Mouse (Mus musculus): ENCODE measurements around the gene Tomm40l. TPM values are rescaled to one million over a fixed set of nuclear protein-coding genes. Genes with fewer than 3 reads are reported as not detected.
A peak's percentile ranks its signal among the peaks of the same experiment; 100 is the strongest.
"Not testable (repeated sequence)": the region's sequence is repeated elsewhere in the genome, so short reads cannot be mapped to it uniquely, and the experiment has no call there.

Gene Tomm40l
- polyA plus RNA-seq, 1 experiment from 2014 or later = 16.5 TPM

DNA sequence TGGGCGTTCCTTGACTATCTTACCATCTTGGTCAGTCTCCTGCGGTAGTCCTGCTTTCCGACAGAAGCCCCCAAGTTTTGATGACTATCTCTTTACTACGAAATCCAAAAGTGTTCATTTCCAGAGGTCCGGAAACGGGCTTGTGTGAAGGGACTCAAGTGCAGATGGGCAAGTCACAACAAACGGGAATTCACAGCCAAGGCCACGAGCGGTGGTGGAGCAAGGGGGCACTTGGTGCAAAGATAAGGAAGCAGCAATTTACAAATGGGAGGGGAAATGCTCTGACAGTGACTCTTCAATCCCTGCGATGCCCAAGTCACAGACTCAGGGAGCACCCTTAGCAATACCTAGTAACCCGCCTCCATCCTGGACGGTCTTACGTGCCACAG, 25.1 kb upstream of the Tomm40l start:
- ATAC-seq = peak; percentile 1; the same call in 1 of the 2 replicates
- H3K9me3 ChIP-seq (ENCODE audit: control insufficient read depth) = no peaks in the 10 kb centered on the region
- H3K27ac ChIP-seq (ENCODE audit: low read depth, low read length) = peak overlapping the region; percentile 83
- no peaks in the 10 kb centered on the region; the same call in 1 of the 2 replicates for H3K27me3 ChIP-seq (replicated peaks; ENCODE audit: control insufficient read depth, insufficient read depth, low read length)
- peaks cover 9% of the 10 kb centered on the region; the same call in 1 of the 2 replicates for H3K4me1 ChIP-seq (replicated peaks; ENCODE audit: control insufficient read depth, insufficient read depth, low read length)
- 0 out of 2 replicates have a peak overlapping the region, but pooled peaks have one; percentile 40 for H3K9ac ChIP-seq (ENCODE audit: low read depth, low read length)
- peaks cover 21% of the 10 kb centered on the region for H3K36me3 ChIP-seq (ENCODE audit: control insufficient read depth, insufficient read depth)
- WGBS = 5% methylated on average over 13 of the region's 13 CpGs
- H3K4me2 ChIP-seq (replicated peaks; ENCODE audit: low read depth) = peak overlapping the region; percentile 79
- TF ChIP-seq CTCF (IDR thresholded peaks at IDR 0.05; ENCODE audit: low read depth) = no peak
- peak overlapping the region; percentile 85 for H3K4me3 ChIP-seq (ENCODE audit: low read depth, low read length)

DNA sequence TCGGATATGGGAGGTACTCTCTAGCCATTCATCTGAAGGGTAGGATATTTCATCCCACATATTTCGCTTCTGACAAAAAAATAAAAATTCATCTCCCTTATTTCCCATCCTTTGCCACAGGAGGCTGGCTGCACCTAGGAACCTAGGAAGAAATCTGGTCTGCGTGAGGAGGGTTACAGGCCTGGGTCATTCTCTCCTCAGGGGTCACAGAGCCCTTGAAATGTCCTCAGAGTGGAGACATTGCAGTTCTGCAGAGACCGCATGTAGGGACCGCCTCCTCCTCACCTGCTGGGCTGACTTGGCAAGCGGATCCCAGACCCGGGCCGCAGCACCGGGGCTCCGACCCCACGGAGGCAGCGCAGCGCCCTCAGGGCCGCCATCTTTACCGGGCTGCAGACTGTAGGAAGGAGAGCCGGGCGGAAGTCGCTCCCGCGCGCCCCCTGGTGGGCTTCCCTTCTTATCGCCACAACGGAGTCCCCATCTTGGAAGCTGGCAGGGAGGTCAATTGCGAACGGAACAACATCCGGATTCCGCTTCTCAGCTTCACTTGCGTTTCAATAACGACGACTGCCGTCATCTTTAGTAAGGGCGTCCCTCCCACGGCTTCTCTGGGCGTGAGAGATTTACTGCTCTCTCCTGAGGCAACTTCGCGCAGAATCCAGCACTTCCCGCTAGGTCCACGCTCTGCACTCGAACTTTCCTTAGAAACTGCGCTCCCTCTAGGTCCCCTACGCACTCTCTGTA, 24.6 kb upstream of the Tomm40l start:
- Histone ChIP-seq H3K9ac (ENCODE audit: low read depth, low read length) (peak overlapping the region; percentile 80), H3K4me1 (replicated peaks; ENCODE audit: control insufficient read depth, insufficient read depth, low read length) (peaks cover 9% of the 10 kb centered on the region; the same call in 1 of the 2 replicates), H3K27ac (ENCODE audit: low read depth, low read length) (peak overlapping the region; percentile 83), H3K36me3 (ENCODE audit: control insufficient read depth, insufficient read depth) (peaks cover 21% of the 10 kb centered on the region), H3K9me3 (ENCODE audit: control insufficient read depth) (no peaks in the 10 kb centered on the region), H3K27me3 (replicated peaks; ENCODE audit: control insufficient read depth, insufficient read depth, low read length) (no peaks in the 10 kb centered on the region; the same call in 1 of the 2 replicates), H3K4me3 (ENCODE audit: low read depth, low read length) (peak overlapping the region; percentile 85), H3K4me2 (replicated peaks; ENCODE audit: low read depth) (peak overlapping the region; percentile 79)
- under 1% methylated on average over 41 of the region's 41 CpGs for WGBS
- ATAC-seq = peak; percentile 93
- TF ChIP-seq CTCF (IDR thresholded peaks at IDR 0.05; ENCODE audit: low read depth) = peak; percentile 98

DNA sequence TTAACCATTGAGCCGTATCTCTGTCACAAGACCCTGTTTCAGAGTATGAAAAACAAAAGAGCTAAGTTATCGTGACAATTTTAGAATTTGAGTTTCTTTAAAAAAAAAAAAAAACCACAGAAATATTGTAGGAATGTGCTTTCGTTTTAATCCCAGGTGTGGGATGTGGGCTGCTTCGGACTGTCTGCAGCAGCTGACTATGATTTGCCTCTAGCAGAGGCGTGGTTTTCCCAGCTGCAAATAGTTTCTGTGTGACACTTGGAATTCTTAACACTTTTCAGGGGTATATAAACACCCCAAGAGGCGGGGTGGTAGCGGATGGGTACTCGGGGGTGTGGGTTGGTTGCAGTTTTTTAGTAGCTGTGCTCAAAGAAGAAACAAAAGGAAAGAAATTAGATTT, 23.0 kb upstream of the Tomm40l start:
- TF ChIP-seq CTCF (IDR thresholded peaks at IDR 0.05; ENCODE audit: low read depth) = no peak
- no peak for ATAC-seq
- H3K9ac ChIP-seq (ENCODE audit: low read depth, low read length) = no peak overlapping the region
- H3K4me1 ChIP-seq (replicated peaks; ENCODE audit: control insufficient read depth, insufficient read depth, low read length) = peaks cover 9% of the 10 kb centered on the region; the same call in 1 of the 2 replicates
- no peak overlapping the region for H3K4me3 ChIP-seq (ENCODE audit: low read depth, low read length)
- 78% methylated on average over 8 of the region's 8 CpGs for whole genome bisulfite sequencing
- H3K9me3 ChIP-seq (ENCODE audit: control insufficient read depth) = no peaks in the 10 kb centered on the region
- peaks cover 33% of the 10 kb centered on the region for H3K36me3 ChIP-seq (ENCODE audit: control insufficient read depth, insufficient read depth)
- no peak overlapping the region; the same call in 1 of the 2 replicates for H3K4me2 ChIP-seq (replicated peaks; ENCODE audit: low read depth)
- H3K27ac ChIP-seq (ENCODE audit: low read depth, low read length) = no peak overlapping the region
- H3K27me3 ChIP-seq (replicated peaks; ENCODE audit: control insufficient read depth, insufficient read depth, low read length) = no peaks in the 10 kb centered on the region

DNA sequence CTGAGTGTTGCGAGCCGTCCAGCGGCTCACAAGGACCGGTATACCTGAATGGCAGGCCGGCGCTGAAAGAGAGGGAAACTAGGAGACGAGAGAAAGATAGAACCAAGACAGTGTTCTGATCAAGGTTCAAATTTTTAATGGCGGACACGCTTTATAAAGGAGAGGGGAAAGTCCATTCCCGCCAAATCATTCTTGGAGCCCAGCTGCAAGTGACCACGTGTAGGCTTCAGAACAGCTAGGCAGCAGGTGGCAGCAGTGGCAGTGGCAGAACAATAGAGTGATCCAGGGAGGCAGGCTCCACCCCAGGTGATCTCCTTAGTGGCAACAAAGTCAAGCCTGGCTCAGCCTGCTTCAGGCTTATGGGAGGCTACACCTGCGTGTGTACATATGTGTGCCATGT, 19.6 kb upstream of the Tomm40l start:
- TF ChIP-seq CTCF (IDR thresholded peaks at IDR 0.05; ENCODE audit: low read depth) = peak; percentile 56
- not testable (repeated sequence) for H3K4me3 ChIP-seq (ENCODE audit: low read depth, low read length); H3K4me1 ChIP-seq (replicated peaks; ENCODE audit: control insufficient read depth, insufficient read depth, low read length); H3K27ac ChIP-seq (ENCODE audit: low read depth, low read length); H3K4me2 ChIP-seq (replicated peaks; ENCODE audit: low read depth); H3K9me3 ChIP-seq (ENCODE audit: control insufficient read depth); H3K9ac ChIP-seq (ENCODE audit: low read depth, low read length); H3K27me3 ChIP-seq (replicated peaks; ENCODE audit: control insufficient read depth, insufficient read depth, low read length)
- WGBS = 54% methylated on average over 12 of the region's 12 CpGs
- H3K36me3 ChIP-seq (ENCODE audit: control insufficient read depth, insufficient read depth) = peaks cover 61% of the 10 kb centered on the region
- ATAC-seq = peak; percentile 33

GRCm38 (mm10) chr1:171240911-171241310, 18.6 kb upstream of the Tomm40l start:
- 88% methylated on average over 10 of the region's 10 CpGs for WGBS
- H3K4me1 ChIP-seq (replicated peaks; ENCODE audit: control insufficient read depth, insufficient read depth, low read length) = 0 out of 2 replicates have a peak, but pooled peaks cover 5% of the 10 kb centered on the region
- H3K36me3 ChIP-seq (ENCODE audit: control insufficient read depth, insufficient read depth) = peaks cover 72% of the 10 kb centered on the region
- no peak for TF ChIP-seq CTCF (IDR thresholded peaks at IDR 0.05; ENCODE audit: low read depth)
- H3K9ac ChIP-seq (ENCODE audit: low read depth, low read length) = no peak overlapping the region
- no peak overlapping the region for H3K4me2 ChIP-seq (replicated peaks; ENCODE audit: low read depth)
- H3K9me3 ChIP-seq (ENCODE audit: control insufficient read depth) = no peaks in the 10 kb centered on the region
- ATAC-seq = no peak
- peak overlapping the region; percentile 41; the same call in 1 of the 2 replicates for H3K27ac ChIP-seq (ENCODE audit: low read depth, low read length)
- no peaks in the 10 kb centered on the region for H3K27me3 ChIP-seq (replicated peaks; ENCODE audit: control insufficient read depth, insufficient read depth, low read length)
- no peak overlapping the region for H3K4me3 ChIP-seq (ENCODE audit: low read depth, low read length)

GRCm38 (mm10) chr1:171239992-171240744, 17.9 kb upstream of the Tomm40l start:
- TF ChIP-seq CTCF (IDR thresholded peaks at IDR 0.05; ENCODE audit: low read depth) = no peak
- Histone ChIP-seq H3K27ac (ENCODE audit: low read depth, low read length) (peak overlapping the region; percentile 41), H3K4me2 (replicated peaks; ENCODE audit: low read depth) (0 out of 2 replicates have a peak overlapping the region, but pooled peaks have one; percentile 21), H3K4me1 (replicated peaks; ENCODE audit: control insufficient read depth, insufficient read depth, low read length) (no peaks in the 10 kb centered on the region), H3K36me3 (ENCODE audit: control insufficient read depth, insufficient read depth) (peaks cover 79% of the 10 kb centered on the region), H3K9me3 (ENCODE audit: control insufficient read depth) (no peaks in the 10 kb centered on the region), H3K4me3 (ENCODE audit: low read depth, low read length) (no peak overlapping the region), H3K27me3 (replicated peaks; ENCODE audit: control insufficient read depth, insufficient read depth, low read length) (no peaks in the 10 kb centered on the region), H3K9ac (ENCODE audit: low read depth, low read length) (no peak overlapping the region)
- no peak for ATAC-seq
- 67% methylated on average over 15 of the region's 15 CpGs for WGBS
